Mouse (Mus musculus): Measurements from ENCODE around the gene Tmem41a.

DNA sequence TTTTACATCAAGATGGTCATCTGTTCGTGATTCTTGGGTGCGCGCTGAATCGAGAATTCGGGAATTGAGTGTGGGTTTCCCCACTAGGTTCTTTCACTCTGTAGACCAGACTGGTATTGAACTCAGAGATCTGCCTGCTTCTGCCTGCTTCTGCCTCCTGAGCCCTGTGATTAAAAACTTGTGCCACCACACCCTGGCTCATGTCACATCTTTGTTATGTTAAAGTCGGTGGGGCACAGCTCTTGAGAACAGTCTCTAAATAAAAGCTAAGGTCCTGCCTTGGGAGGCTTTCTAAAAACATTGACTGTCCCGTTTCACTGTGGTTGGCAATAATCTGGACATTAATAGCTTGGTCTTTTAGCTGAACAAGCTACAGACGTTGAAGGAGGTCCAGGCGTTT, 35.8 kb upstream of the Tmem41a start:
- TF ChIP-seq CTCF (IDR thresholded peaks at IDR 0.05; ENCODE audit: extremely low read depth, insufficient read depth, insufficient read length, insufficient replicate concordance) (no peak), POLR2A (IDR thresholded peaks at IDR 0.05; ENCODE audit: low read depth, low read length) (no peak)
